Mouse (Mus musculus): ENCODE measurements at regions not wholly inside any gene's neighbourhood (a gene's known extent, or its start where the extent isn't known, plus 50 kb on each side); places are given as distances from the start of the nearest gene placed in this dataset.

DNA sequence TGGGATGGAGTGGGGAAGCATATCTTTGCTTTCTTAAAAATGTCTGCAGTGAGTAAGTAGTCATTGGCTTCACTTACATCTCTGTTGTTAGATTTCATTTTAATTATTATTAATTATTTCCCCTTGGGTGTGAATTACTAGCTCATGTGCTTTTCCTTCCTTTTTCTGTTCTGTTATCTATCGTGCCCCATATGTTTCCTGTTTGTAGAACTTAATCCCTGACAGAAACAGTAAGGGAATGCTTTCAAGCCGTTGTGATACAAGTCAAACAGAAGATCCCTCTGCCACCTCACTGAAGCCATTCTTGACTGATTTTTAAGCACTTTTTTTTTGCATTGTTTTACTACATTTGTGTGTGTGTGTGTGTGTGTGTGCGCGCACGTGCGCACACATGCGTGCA lies 1145.9 kb downstream of the Car8 start:
- TF ChIP-seq CTCF (IDR thresholded peaks at IDR 0.05) (no peak), EP300 (IDR thresholded peaks at IDR 0.05) (peak; percentile 85)

Data from lung, postnatal 0 days (tissue).